ENCODE assay signal across 15 mouse cellular contexts in genomic region chr14:120381378-120382134, GRCm38 (mm10).
DNase-seq lines count a peak whose midpoint lies in the region; ATAC-seq and TF ChIP-seq lines count a peak whose summit lies in the region.
"Had no signal": no experiment of that assay in that cellular context is flagged by ENCODE, and none has a peak within 500 bp of the region (broad histone marks: within the 10 kb centered on the region; RNA-seq: fewer than 3 reads in every experiment).

No protein-coding gene starts in this region.

- H3K4me3 ChIP-seq in heart, embryonic 12.5 days: no peak overlapping the region
- H3K4me3 ChIP-seq in kidney, embryonic 14.5 days (ENCODE audit: low read length): no peak overlapping the region
- H3K4me3 ChIP-seq in midbrain, embryonic 10.5 days: no peak overlapping the region
- H3K4me3 ChIP-seq in midbrain, postnatal 0 days (ENCODE audit: low read depth, low read length): no peak overlapping the region
- H3K4me3 ChIP-seq in midbrain, embryonic 14.5 days (replicated peaks; ENCODE audit: low read depth, low read length): no peak overlapping the region
- H3K4me3 ChIP-seq: liver, embryonic 13.5 days; neural tube, embryonic 13.5 days had no signal

- ATAC-seq in heart, embryonic 12.5 days (ENCODE audit: insufficient number of reproducible peaks, low FRiP score): no peak
- ATAC-seq in kidney, embryonic 14.5 days (ENCODE audit: low FRiP score, low TSS enrichment): peak; percentile 73; the same call in 1 of the 2 replicates
- no peak for ATAC-seq in midbrain, postnatal 0 days (ENCODE audit: low FRiP score)
- no peak for ATAC-seq in midbrain, embryonic 14.5 days (ENCODE audit: low FRiP score, low TSS enrichment)

- H3K27ac ChIP-seq in heart, embryonic 12.5 days (ENCODE audit: poor library complexity, severe bottlenecking): 0 out of 2 replicates have a peak overlapping the region, but pooled peaks have one; percentile 5
- no peak overlapping the region for H3K27ac ChIP-seq in kidney, embryonic 14.5 days (ENCODE audit: low read depth, low read length)
- H3K27ac ChIP-seq in midbrain, embryonic 10.5 days (replicated peaks): 0 out of 2 replicates have a peak overlapping the region, but pooled peaks have one; percentile 28
- H3K27ac ChIP-seq in midbrain, postnatal 0 days (ENCODE audit: low read depth, low read length): no peak overlapping the region
- no peak overlapping the region for H3K27ac ChIP-seq in midbrain, embryonic 14.5 days (replicated peaks; ENCODE audit: low read depth, low read length)
- H3K27ac ChIP-seq: hindbrain, embryonic 14.5 days; liver, embryonic 13.5 days; neural tube, embryonic 13.5 days had no signal

- no peak for TF ChIP-seq CTCF in midbrain, postnatal 0 days (IDR thresholded peaks at IDR 0.05)

- H3K4me2 ChIP-seq in heart, embryonic 12.5 days: no peak overlapping the region
- no peak overlapping the region for H3K4me2 ChIP-seq in kidney, embryonic 14.5 days (replicated peaks; ENCODE audit: low read depth, low read length)
- no peak overlapping the region for H3K4me2 ChIP-seq in midbrain, postnatal 0 days (ENCODE audit: low read depth, low read length, poor library complexity, severe bottlenecking)
- H3K4me2 ChIP-seq in midbrain, embryonic 14.5 days (ENCODE audit: low read length): no peak overlapping the region
- H3K4me2 ChIP-seq: hindbrain, embryonic 14.5 days; liver, embryonic 13.5 days; neural tube, embryonic 13.5 days had no signal

- H3K27me3 ChIP-seq in heart, embryonic 12.5 days (replicated peaks): no peaks in the 10 kb centered on the region
- H3K27me3 ChIP-seq in kidney, embryonic 14.5 days (ENCODE audit: control insufficient read depth, insufficient read depth, low read length): no peaks in the 10 kb centered on the region
- H3K27me3 ChIP-seq in midbrain, embryonic 10.5 days (ENCODE audit: low read depth, poor library complexity, severe bottlenecking): no peaks in the 10 kb centered on the region
- no peaks in the 10 kb centered on the region for H3K27me3 ChIP-seq in midbrain, postnatal 0 days (ENCODE audit: insufficient read depth, low read length)
- H3K27me3 ChIP-seq in midbrain, embryonic 14.5 days (ENCODE audit: control insufficient read depth, insufficient read depth, low read length): no peaks in the 10 kb centered on the region
- H3K27me3 ChIP-seq: liver, embryonic 13.5 days; neural tube, embryonic 13.5 days had no signal

- 77% methylated on average over 26 of the region's 26 CpGs for WGBS in heart, embryonic 12.5 days
- 74% methylated on average over 26 of the region's 26 CpGs for WGBS in kidney, embryonic 14.5 days
- 87% methylated on average over 26 of the region's 26 CpGs for WGBS in midbrain, embryonic 10.5 days
- WGBS in midbrain, postnatal 0 days: 52% methylated on average over 26 of the region's 26 CpGs
- 39% methylated on average over 26 of the region's 26 CpGs for WGBS in midbrain, embryonic 14.5 days

- H3K4me1 ChIP-seq in heart, embryonic 12.5 days (replicated peaks): peaks cover 30% of the 10 kb centered on the region
- peaks cover 16% of the 10 kb centered on the region for H3K4me1 ChIP-seq in kidney, embryonic 14.5 days (ENCODE audit: control insufficient read depth, insufficient read depth, low read length)
- H3K4me1 ChIP-seq in midbrain, embryonic 10.5 days: peaks cover 21% of the 10 kb centered on the region
- no peaks in the 10 kb centered on the region for H3K4me1 ChIP-seq in midbrain, postnatal 0 days (ENCODE audit: insufficient read depth, low read length)
- H3K4me1 ChIP-seq in midbrain, embryonic 14.5 days (ENCODE audit: control insufficient read depth, insufficient read depth, low read length): peaks cover 10% of the 10 kb centered on the region; the same call in 1 of the 2 replicates
- H3K4me1 ChIP-seq: liver, embryonic 13.5 days had no signal

- intact Hi-C loops in heart, postnatal 10 days (cut with DNase I): no loop called here

- no peak overlapping the region for H3K9ac ChIP-seq in heart, embryonic 12.5 days
- no peak overlapping the region for H3K9ac ChIP-seq in kidney, embryonic 14.5 days (ENCODE audit: low read depth, low read length)
- H3K9ac ChIP-seq in midbrain, postnatal 0 days (replicated peaks; ENCODE audit: low read length, poor library complexity, severe bottlenecking): no peak overlapping the region
- H3K9ac ChIP-seq in midbrain, embryonic 14.5 days (replicated peaks; ENCODE audit: low read length): no peak overlapping the region
- H3K9ac ChIP-seq: hindbrain, embryonic 14.5 days; liver, embryonic 13.5 days; neural tube, embryonic 13.5 days had no signal

- no peak for DNase-seq in heart, postnatal 10 days
- no peak for DNase-seq in kidney, postnatal 25 days
- DNase-seq in midbrain, embryonic 10.5 days (ENCODE audit: low spot score): no peak
- no peak for DNase-seq in midbrain, postnatal 0 days (ENCODE audit: low spot score)
- peak; percentile 19 for DNase-seq in midbrain, embryonic 14.5 days
- DNase-seq: cerebellum, postnatal 10 days; gastrocnemius, postnatal 36 days; kidney, adult 18-20 months; liver, embryonic 13.5 days; lung, postnatal 36 days; right cerebral cortex, postnatal 4 days had no signal

- H3K36me3 ChIP-seq in heart, embryonic 12.5 days: peaks cover 19% of the 10 kb centered on the region
- 0 out of 2 replicates have a peak, but pooled peaks cover 3% of the 10 kb centered on the region for H3K36me3 ChIP-seq in kidney, embryonic 14.5 days (ENCODE audit: control insufficient read depth, insufficient read depth, low read length)
- H3K36me3 ChIP-seq in midbrain, embryonic 10.5 days: peaks cover 5% of the 10 kb centered on the region; the same call in 1 of the 2 replicates
- no peaks in the 10 kb centered on the region for H3K36me3 ChIP-seq in midbrain, postnatal 0 days (ENCODE audit: insufficient read depth, low read length)
- H3K36me3 ChIP-seq in midbrain, embryonic 14.5 days (ENCODE audit: control insufficient read depth, insufficient read depth, low read length): no peaks in the 10 kb centered on the region
- H3K36me3 ChIP-seq: neural tube, embryonic 13.5 days had no signal

- no peaks in the 10 kb centered on the region for H3K9me3 ChIP-seq in heart, embryonic 12.5 days (replicated peaks)
- no peaks in the 10 kb centered on the region for H3K9me3 ChIP-seq in kidney, embryonic 14.5 days (ENCODE audit: control insufficient read depth, low read length)
- H3K9me3 ChIP-seq in midbrain, embryonic 10.5 days (replicated peaks): no peaks in the 10 kb centered on the region
- no peaks in the 10 kb centered on the region for H3K9me3 ChIP-seq in midbrain, postnatal 0 days (ENCODE audit: low read length)
- H3K9me3 ChIP-seq in midbrain, embryonic 14.5 days (ENCODE audit: control insufficient read depth, low read length): no peaks in the 10 kb centered on the region
- H3K9me3 ChIP-seq: liver, embryonic 13.5 days; neural tube, embryonic 13.5 days had no signal

Comparison
In these comparisons a context has a peak if more than half of its experiments do, and no peak if none do; other contexts are left out.
1. H3K27ac ChIP-seq: peak in heart, embryonic 12.5 days (single experiment) and midbrain, embryonic 10.5 days (single experiment); none in kidney, embryonic 14.5 days (single experiment), midbrain, postnatal 0 days (single experiment) and midbrain, embryonic 14.5 days (single experiment).